Mouse (Mus musculus) embryonic fibroblast, embryonic 13.5 days (primary cell): ENCODE measurements around the gene Selenov. TPM values are rescaled to one million over a fixed set of nuclear protein-coding genes. Genes with fewer than 3 reads are reported as not detected.
A peak's percentile ranks its signal among the peaks of the same experiment; 100 is the strongest.

Experiments used
- H3K27ac ChIP-seq: 2 replicates; pipeline ENCODE4 v1.5.1; 2012; ENCODE audit warnings: low read length, control low read depth, inconsistent platforms; ENCODE audit not compliant: insufficient read depth
- H3K4me1 ChIP-seq: 2 replicates; pipeline ENCODE4 v1.6.1; 2011; ENCODE audit warnings: low read length; ENCODE audit not compliant: control insufficient read depth, insufficient read depth
- H3K4me3 ChIP-seq: 2 replicates; pipeline ENCODE4 v1.5.1; 2011; ENCODE audit warnings: mild to moderate bottlenecking, control low read depth, low read length; ENCODE audit not compliant: insufficient read depth
- CTCF ChIP-seq: IDR thresholded peaks from 2 replicates; pipeline ENCODE4 v1.5.1; 2011; ENCODE audit warnings: mild to moderate bottlenecking, control low read depth, low read length, moderate library complexity, borderline replicate concordance; ENCODE audit not compliant: insufficient read depth
- POLR2A ChIP-seq: IDR thresholded peaks from 2 replicates; pipeline ENCODE4 v1.6.1; 2011; ENCODE audit warnings: low read depth, mild to moderate bottlenecking, control low read depth, low read length, moderate library complexity
- polyA plus RNA-seq: library from polyadenylated mRNA; stranded (reverse); fragments of >200 nt; gene quantifications from 2 replicates; pipeline ENCODE4 v1.2.4, GENCODE M21; 2011; ENCODE audit warnings: low read depth; ENCODE audit not compliant: missing spikeins, insufficient read length

The Selenov gene
- polyA plus RNA-seq, 1 experiment = not detected

DNA sequence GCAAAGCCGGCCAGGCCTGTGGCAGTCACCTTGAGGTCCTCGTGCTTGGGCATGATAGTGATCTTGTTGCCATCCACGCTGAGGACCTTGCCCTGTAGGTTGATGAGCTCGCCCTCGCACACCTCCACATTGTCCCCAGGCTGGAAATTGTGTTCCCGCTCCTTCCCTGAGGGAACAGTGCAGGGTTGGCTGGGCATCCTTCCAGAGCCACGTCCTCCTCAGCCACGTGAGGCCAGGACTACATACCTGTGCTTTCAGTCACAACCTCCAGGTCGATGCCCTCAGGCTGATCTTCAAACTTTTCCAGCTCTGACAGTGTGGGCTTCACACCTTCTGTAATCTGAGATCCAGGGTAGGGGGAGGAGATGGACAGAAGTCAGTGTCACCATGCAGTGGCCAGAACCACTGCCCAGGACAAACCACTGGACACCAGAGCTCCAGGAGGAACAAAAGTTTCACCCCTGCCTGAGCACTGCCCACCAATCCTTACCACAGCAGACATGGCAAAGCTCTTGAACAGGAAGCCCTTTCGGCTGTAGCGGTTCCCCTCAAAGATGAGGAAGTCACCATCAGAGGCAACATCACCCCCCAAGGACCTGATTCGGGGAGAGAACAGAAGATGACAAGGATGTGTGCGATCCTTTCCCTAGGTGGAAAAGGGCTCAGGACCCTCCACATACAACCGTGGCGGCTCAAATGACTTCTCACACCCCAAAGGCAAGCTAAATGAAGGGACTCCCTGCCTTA is 31.2 kb upstream of the Selenov start:
- Histone ChIP-seq H3K4me1 (no peaks in the 10 kb centered on the region), H3K27ac (no peak overlapping the region), H3K4me3 (no peak overlapping the region)
- TF ChIP-seq CTCF (no peak), POLR2A (no peak)

DNA sequence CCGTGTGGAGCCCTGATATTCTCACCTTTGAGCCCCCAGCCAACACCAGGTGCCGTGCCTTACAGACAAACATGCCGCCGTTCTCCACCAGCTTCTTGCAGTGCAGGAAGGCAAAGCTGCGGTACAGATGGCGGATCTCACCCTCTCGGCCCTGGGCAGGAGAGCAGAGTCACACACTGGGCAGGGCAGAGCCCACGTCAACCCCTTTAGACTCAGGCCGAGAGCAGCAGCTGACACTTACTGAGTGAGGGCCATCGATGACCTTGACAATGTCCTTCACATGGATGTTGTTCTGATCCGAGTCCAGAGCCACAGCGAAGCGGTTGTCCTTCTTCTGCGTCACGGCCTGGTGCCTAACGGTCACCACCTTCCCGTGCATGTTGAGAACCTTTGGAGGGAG is 27.7 kb upstream of the Selenov start:
- no peaks in the 10 kb centered on the region for H3K4me1 ChIP-seq
- H3K27ac ChIP-seq = no peak overlapping the region
- TF ChIP-seq POLR2A = no peak
- no peak for TF ChIP-seq CTCF
- no peak overlapping the region for H3K4me3 ChIP-seq

DNA sequence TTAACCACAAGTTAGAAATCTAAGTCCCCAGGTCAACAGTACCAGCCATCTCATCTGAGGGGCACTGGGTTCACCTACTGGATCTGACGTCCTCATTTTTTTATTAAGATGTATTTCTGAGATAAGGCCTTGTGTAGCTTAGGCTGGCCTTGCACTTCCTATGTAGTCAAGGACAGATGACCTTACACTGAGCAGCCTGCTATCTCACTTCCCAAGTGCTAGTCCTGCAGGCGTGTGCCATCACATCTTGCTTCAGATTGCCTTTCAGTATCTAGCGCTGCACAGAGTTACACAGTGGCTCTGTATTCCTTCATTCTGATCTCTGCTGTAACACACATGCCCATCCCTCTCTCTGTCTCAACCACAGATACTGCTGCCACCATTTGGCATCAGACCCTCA is 27.1 kb upstream of the Selenov start:
- TF ChIP-seq POLR2A (no peak), CTCF (no peak)
- H3K4me1 ChIP-seq = no peaks in the 10 kb centered on the region
- no peak overlapping the region for H3K27ac ChIP-seq
- no peak overlapping the region for H3K4me3 ChIP-seq

DNA sequence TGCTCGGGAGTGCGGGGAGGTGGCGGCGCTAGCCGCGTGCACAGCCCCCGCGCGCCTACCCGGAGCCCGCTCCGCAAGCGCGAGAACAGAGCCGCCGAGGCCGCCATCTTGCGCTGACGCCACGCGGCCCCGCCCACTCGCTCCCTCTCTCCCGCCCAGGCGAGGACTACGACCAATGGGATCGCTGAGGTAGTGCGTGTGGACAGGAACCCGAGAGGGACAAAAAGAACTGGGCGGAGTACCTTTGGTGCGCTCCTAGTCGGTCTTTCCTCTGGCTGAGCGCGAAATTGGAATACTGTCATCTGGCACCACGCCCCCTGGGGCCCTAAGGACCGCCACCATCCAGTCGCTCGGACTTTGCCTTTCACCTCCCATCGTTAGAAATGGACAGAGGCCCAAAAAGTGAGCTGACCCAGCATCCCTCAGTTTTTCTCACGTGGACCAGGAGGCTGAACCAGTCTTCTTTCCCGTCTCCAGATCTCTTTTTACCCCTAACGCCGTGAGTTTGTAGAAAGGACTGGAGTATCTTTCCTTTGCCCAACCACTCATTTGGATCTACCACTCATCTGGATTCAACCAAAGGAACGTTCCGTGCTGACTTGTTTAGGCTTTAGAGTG is 21.0 kb upstream of the Selenov start, which contains the start of gene Timm50:
Gene Timm50 (minus strand): TSS at position 147 of the 618 bp plus-strand sequence.
- Histone ChIP-seq H3K27ac (no peak within 1 kb of the TSS), H3K4me1 (no peaks in the 10 kb centered on the region), H3K4me3 (peak within 1 kb of the TSS; percentile 82)
- TF ChIP-seq CTCF (no peak), POLR2A (peak; percentile 79)

DNA sequence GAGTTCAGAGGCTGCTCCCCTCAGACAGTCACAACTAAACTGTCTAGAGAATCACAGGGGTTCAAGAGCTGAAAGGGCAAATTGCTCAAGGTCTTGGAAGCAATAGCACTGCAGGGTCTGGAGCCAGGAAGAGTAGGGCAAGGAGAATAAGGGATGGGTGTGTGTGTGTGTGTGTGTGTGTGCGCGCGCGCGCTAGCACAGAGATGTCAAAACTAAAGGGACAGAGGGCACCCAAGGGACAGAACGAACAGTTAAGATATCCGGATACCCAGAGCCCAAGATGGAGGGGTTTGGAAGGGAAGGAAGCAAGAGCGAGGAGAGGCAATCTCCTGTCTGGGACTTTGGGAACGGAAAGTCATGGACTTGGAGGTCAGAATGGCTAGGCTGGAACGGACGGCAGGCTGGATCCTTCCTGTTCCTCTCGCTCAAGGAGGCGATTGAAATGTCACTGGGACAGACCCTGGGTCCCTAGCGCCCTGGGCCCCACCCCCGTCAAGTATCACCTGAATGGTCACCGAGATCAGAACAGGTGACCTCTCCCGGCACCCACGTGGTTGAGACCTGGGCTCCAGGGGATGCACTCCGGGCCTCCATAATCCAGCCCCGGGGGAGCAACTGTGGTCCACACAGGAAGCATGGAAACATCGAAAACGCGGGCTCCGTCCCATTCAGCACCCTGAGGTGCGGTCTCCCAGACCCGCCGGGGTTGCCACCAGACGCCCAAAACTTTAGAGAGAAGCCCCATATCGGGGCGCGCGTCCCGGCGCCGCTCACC is 20.4 kb upstream of the Selenov start:
- Histone ChIP-seq H3K4me3 (peak overlapping the region; percentile 82), H3K27ac (no peak overlapping the region), H3K4me1 (no peaks in the 10 kb centered on the region)
- TF ChIP-seq CTCF = no peak
- no peak for TF ChIP-seq POLR2A

DNA sequence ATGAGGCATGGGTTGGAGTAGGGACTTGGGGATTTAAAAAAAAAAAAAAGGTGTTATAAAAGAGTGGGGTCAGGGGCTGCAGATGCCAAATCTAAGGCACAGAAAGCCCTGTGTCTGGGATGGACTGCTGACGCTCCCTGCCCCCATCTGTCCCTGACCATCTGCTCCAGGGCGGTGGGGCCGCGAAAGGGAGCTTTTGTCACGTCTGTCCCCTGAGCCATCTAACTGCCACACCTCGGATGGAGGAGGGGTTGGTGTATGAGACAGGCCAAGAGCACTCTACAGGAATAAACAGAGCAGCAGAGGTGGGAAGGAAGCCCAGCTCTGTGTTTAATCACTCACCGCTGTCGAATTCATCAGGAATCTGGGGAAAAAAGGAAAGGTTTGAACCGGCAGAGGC is 18.8 kb upstream of the Selenov start:
- Histone ChIP-seq H3K4me1 (no peaks in the 10 kb centered on the region), H3K4me3 (no peak overlapping the region), H3K27ac (no peak overlapping the region)
- no peak for TF ChIP-seq POLR2A
- no peak for TF ChIP-seq CTCF

DNA sequence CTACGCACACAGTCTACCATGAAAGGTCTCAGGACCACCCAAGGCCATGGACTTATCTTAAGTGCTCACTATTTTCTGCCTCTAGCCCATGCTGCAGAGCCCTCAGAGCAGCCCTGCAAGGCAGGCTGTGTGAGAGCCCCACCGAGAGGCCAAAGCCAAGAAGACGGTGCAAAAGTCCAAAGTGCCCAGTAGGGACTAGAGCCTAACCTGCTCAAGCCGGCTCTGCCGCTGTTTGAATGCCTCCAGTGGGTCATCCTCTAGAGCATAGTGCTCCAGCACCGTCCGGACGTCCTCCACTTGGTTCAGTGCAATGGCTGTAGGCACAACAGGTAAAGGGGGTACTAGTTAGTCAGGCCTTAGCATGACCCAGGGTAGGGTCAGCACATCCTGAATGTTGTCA is 15.2 kb upstream of the Selenov start:
- TF ChIP-seq CTCF = no peak
- no peak for TF ChIP-seq POLR2A
- no peaks in the 10 kb centered on the region for H3K4me1 ChIP-seq
- H3K27ac ChIP-seq = no peak overlapping the region
- no peak overlapping the region for H3K4me3 ChIP-seq

DNA sequence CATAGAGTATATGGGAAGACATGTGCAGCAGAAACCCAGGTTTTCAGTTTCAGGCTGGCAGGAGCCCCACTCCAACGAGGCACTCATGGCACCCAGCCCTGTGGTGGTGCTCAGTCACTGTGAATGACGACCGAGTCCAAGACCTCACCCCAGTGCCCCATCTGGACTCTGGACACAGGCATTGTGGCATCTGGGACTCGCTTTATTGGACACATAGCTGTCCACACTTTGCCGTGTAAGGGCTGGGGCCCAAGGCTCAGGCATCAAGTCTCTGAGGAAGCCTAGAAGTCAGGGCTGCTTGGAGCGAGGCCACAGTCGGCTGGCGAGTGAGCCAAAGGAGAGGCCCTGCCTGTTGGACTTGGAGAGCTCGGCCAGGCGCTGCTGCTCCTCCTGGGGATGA is 14.7 kb upstream of the Selenov start:
- Histone ChIP-seq H3K4me1 (no peaks in the 10 kb centered on the region), H3K4me3 (no peak overlapping the region), H3K27ac (no peak overlapping the region)
- TF ChIP-seq POLR2A = no peak
- no peak for TF ChIP-seq CTCF

DNA sequence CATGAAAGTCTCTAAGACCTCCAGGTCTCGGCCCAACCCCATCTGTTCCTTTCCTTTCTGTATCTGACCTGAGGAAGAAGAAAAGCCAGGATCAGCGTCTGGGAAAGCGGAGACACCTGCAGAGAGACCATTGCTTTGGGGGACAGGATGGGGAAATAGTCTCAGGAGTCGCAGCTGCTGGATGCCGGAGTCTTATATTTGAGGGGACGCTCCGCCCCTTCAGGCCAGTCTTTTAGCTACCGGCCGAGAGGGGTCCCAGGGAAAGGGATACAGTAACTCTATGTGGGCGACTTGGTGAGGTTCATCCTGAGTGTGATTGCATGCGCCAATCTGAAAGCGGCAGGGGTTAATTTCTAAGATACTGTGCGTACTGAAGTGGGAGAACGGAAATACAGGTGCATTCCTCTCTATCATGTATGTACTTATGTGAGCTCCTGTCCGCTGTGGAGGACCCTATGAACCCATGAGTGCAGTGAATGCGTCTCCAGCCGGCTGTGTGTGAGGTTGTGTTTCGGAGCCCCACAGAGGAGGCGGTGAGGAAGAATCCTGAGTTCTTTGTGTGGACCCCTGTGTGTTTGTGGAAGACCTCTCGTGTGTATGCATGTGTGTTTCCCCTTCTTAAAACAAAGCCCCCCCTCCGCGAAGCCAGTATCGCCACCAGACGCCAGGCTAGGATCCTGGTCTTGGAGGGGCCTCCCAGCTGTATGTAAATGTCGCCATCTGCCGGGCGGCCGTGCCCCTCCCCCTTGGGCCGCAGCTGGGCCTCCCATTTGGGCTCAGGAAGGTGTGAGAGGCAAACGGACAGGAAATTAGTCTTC is 10.8 kb upstream of the Selenov start, which contains the start of gene Dll3:
Gene Dll3 (minus strand): TSS at position 623 of the 818 bp plus-strand sequence.
- H3K27ac ChIP-seq = no peak within 1 kb of the TSS
- TF ChIP-seq CTCF = peak; percentile 55; the same call in 1 of the 2 replicates
- TF ChIP-seq POLR2A = no peak

More for the DNA sequence above, 10.8 kb upstream of the Selenov start, which contains the start of gene Dll3:
- no peak within 1 kb of the TSS for H3K4me3 ChIP-seq
- no peaks in the 10 kb centered on the region for H3K4me1 ChIP-seq
